Mouse (Mus musculus) MN1 (cell line): ENCODE results near the gene Slc41a2.

Source experiments
- DNase-seq: peaks from one replicate; pipeline ENCODE4 v3.0.0-alpha.2; 2016; ENCODE audit warnings: low spot score

Slc41a2 gene

GRCm38 (mm10) chr10:83320396-83320795 lies 17.3 kb downstream of the Slc41a2 start:
- DNase-seq: no peak

- no peak for DNase-seq
Observed at GRCm38 (mm10) chr10:83313033-83313432, 24.6 kb downstream of the Slc41a2 start.

GRCm38 (mm10) chr10:83310356-83310755 lies 27.3 kb downstream of the Slc41a2 start:
- no peak for DNase-seq

GRCm38 (mm10) chr10:83301687-83302086 lies 36.0 kb downstream of the Slc41a2 start:
- DNase-seq: no peak

- DNase-seq: no peak
Observed at GRCm38 (mm10) chr10:83301054-83301453, 36.6 kb downstream of the Slc41a2 start.

- no peak for DNase-seq
Observed at GRCm38 (mm10) chr10:83297017-83297416, 40.7 kb downstream of the Slc41a2 start.

GRCm38 (mm10) chr10:83294746-83295145 lies 42.9 kb downstream of the Slc41a2 start:
- peak; percentile 32 for DNase-seq

- DNase-seq: no peak
Observed at GRCm38 (mm10) chr10:83293352-83293751, 44.3 kb downstream of the Slc41a2 start.

GRCm38 (mm10) chr10:83291731-83292130 lies 46.0 kb downstream of the Slc41a2 start:
- DNase-seq: no peak

- DNase-seq: no peak
Observed at GRCm38 (mm10) chr10:83287828-83288227, 49.9 kb downstream of the Slc41a2 start.

- no peak for DNase-seq
Observed at GRCm38 (mm10) chr10:83286399-83286798, 51.3 kb downstream of the Slc41a2 start.

- DNase-seq: no peak
Observed at GRCm38 (mm10) chr10:83285724-83286256, 51.9 kb downstream of the Slc41a2 start.

- no peak for DNase-seq
Observed at GRCm38 (mm10) chr10:83284916-83285315, 52.8 kb downstream of the Slc41a2 start.

- no peak for DNase-seq
Observed at GRCm38 (mm10) chr10:83266731-83267130, 71.0 kb downstream of the Slc41a2 start.

- no peak for DNase-seq
Observed at GRCm38 (mm10) chr10:83266241-83266640, 71.4 kb downstream of the Slc41a2 start.

GRCm38 (mm10) chr10:83264680-83265079 lies 73.0 kb downstream of the Slc41a2 start:
- peak; percentile 45 for DNase-seq

GRCm38 (mm10) chr10:83264056-83264455 lies 73.6 kb downstream of the Slc41a2 start:
- peak; percentile 83 for DNase-seq

GRCm38 (mm10) chr10:83261264-83261663 lies 76.4 kb downstream of the Slc41a2 start:
- no peak for DNase-seq

- DNase-seq: no peak
Observed at GRCm38 (mm10) chr10:83251377-83251776, 86.3 kb downstream of the Slc41a2 start.

GRCm38 (mm10) chr10:83248036-83248435 lies 89.6 kb downstream of the Slc41a2 start:
- no peak for DNase-seq

- DNase-seq: no peak
Observed at GRCm38 (mm10) chr10:83245720-83246119, 92.0 kb downstream of the Slc41a2 start.

- DNase-seq: no peak
Observed at GRCm38 (mm10) chr10:83244131-83244530, 93.6 kb downstream of the Slc41a2 start.

- no peak for DNase-seq
Observed at GRCm38 (mm10) chr10:83242106-83242686, 95.5 kb downstream of the Slc41a2 start.

GRCm38 (mm10) chr10:83234391-83234790 lies 103.3 kb downstream of the Slc41a2 start:
- DNase-seq: peak; percentile 17
